Mouse (Mus musculus): ENCODE measurements around the gene Mpc1.

- TF ChIP-seq CTCF (conservative IDR thresholded peaks at IDR 0.05; ENCODE audit: low read length) (no peak), NANOG (IDR thresholded peaks at IDR 0.05; ENCODE audit: borderline replicate concordance, low read length) (no peak), POU5F1 (IDR thresholded peaks at IDR 0.05; ENCODE audit: borderline replicate concordance, low read length) (no peak)
These were observed 42.2 kb upstream of the Mpc1 start for GRCm38 (mm10) chr17:8240517-8240916.

Measured in E14TG2a.4 (cell line).